Mouse (Mus musculus) A20 (cell line): ENCODE results near the gene Gipc2.

Source experiments
- DNase-seq: peaks from one replicate; pipeline ENCODE4 v3.0.0-alpha.2; 2011; ENCODE audit warnings: low read depth, low spot score

Gipc2 gene

DNA sequence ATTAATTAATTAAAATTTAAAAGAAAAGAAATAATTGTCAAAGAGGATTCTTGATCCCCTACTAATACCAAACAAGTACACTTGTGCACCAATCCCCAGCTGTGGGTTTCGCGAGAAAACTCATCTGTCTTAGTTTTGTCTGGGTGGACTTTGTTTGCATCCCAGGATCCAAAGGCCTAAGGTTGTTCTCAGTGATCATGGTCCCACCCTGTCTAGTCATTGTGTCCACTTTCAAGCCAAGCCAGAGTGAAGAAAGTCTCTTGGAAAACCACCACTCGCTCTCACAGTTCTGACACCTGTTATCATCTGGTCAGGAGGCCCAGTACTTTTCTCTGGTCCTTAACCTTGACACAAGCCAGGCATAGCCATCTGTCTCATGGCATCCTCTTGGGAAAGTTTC is 48.1 kb downstream of the Gipc2 start:
- no peak for DNase-seq

DNA sequence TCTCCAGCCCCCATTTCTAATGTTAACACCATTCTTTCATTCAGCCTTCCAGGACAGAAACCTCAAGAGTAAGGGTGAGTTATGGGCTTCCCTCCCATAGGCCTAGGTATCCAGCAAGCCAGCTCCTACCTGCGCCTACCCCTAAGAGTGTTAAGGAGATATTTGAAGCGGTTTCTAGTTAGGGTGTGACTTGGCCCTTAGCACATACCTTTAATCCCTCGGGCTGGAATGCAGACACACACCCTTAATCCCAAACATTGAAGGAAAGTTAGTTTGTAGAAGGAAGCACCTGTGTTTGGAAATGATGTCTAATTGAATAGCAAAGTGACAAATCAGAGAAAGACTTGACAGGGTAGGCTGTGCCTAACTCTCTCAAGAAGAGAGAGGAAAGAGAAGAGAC is 49.9 kb downstream of the Gipc2 start:
- DNase-seq: no peak

DNA sequence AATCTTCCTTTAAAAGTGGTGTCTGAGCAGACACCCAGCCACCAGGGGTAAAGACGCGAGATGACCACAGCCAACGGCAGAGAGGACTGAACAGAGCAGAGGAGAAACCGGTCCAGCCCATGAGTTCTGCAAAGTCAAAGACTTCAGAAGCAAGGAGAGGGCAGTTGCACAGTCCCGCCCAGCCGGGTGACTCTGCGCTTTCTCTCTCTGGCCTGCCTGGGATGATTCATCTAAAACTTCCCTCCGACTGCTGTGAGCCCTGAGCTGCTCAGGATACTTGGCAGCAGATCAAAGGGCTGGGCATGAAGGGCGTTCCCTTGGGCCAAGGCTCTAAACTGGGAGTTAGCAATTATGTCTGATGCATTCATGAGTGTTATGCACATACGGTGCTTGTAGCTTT is 51.2 kb downstream of the Gipc2 start:
- no peak for DNase-seq

DNA sequence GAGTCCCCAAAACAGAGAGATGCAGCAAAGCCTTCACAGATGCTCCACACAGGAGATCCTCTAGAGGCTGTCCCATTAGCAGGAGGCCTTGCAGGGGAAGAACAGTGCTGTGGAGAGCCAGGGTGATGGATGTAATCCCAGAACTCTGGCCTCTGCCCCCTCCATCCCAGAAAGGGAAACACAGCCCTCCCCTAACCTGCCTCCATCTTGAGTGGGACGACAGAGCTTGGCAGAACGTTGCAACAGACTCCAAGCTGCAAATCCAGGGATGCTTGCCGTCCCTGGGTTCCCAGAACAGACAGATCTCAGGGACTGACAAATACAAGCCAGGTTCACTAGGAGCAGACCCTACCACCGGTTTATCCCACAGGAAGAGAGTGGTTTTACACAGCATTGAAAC is 51.8 kb downstream of the Gipc2 start:
- DNase-seq: no peak

DNA sequence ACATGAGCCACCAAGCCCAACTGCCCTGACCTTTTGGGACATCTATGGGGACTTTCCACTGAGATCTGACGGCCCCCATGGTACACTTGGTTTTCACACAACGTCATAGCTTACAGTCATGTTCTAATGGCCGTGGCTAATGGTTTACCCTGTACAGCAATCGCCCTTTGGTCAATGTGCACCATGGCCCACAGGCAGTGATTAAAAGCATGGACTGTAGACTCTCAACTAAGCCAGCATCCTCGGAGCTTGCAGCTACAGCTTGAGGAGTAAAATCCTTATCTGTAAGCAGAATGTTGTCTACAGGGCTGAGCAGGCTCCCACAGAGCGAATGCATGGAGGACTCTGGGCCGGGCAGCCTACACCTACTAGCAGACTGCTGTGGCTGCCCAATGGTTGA is 52.5 kb downstream of the Gipc2 start:
- DNase-seq: no peak

DNA sequence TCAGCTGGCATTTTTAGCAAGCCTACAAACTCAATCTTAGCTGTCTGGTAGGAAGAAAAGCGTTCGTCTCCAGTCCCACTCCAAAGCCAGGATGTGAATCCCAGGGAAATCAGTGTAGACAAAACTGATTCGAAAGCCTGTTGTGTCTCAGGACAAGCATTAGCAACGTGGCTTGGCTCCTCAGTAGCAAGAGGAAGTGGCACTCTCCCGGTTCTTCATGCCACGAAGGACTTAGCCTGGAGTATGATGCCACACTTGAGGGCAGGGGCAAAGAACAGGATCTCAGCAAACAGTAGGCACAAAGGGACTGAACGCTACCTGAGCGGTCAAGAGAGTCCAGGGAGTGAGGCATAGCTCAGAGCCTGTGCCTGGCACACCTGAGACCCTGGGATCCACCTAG is 53.4 kb downstream of the Gipc2 start:
- no peak for DNase-seq

DNA sequence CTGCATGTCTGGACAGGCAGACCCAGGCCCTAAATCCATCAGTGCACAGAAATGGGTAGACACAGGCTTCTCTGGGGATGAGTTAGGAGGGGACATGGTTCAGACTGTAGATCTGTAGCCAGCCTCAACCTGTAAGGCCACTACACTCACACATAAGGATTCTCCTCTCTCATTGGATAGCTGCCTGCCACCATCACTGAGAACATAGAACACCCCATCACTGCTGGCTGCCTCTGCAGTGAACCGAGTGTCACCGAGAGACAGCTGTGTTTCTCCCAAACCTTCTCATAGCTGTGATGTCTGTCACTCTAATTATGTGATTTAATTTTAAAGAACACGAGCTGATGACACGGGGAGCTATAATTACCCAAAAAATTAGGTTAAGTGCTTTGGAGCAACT is 54.5 kb downstream of the Gipc2 start:
- DNase-seq: no peak

DNA sequence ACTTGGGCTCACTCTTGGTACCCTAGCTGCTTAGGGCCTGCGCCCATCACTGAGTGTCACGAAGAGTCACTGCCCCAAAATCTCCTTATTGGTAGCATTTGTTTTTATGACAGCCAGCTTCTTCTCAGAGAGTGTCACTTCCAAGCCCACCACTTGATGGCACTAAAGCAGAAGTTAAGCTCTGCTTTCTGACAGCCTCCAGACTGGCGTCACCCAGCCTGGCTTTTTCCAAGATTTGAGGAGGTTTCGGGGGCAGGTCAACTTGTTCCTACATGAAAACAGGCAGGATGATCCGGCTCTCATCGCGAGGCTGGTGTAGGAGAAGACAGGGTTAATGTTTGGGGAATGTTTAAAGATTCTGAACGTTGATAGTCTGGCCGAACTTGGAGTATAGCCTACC is 54.9 kb downstream of the Gipc2 start:
- peak; percentile 50 for DNase-seq

DNA sequence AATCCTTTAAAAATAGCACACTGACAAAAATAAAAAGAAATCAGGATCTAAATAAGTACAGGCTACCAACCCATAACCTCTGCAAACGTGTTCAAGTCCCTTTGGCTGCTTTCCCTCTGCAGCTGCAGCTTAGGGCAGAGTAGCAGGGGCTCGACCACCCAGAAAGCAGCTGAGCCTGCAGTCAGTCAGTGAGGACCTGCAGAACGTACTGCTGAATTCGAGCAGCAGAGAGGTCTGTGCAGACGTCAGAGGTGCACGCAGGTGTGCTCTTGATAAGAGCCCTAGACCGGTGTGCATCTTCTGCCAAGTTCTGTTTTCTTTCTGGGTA is 56.8 kb downstream of the Gipc2 start:
- DNase-seq: no peak

DNA sequence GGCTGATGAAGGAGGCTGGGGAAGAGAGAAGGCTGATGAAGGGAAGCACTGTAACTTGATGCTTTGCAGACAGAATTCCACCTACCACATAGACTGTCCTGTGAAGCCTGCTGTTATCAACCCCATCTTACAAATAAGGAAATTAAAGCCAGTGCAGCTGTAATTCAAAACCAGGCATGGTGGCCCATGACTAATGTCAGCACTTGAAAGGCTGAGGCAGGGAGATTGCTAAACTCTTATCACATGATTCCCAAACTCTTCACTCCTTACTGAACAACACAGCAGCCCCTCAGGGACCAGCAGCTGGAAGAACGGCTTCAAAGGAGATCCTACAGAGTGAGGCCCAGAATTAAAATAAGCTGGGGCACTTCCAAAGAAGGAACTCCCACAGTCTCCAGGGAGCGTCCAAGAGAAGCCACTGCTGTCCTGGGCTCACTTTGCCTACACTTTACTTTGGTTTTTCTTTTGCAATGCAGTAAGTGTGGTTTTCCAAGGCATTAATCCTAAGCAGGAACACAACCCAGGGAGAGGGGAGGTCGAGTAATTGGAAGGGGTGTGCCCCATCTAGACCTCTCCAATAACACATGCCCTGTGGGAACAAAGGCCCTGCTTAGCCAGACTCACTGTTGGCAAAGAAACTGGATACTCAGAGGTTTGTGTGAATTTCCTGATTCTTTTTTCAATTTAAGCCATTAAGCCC is 57.3 kb downstream of the Gipc2 start:
- DNase-seq: no peak

DNA sequence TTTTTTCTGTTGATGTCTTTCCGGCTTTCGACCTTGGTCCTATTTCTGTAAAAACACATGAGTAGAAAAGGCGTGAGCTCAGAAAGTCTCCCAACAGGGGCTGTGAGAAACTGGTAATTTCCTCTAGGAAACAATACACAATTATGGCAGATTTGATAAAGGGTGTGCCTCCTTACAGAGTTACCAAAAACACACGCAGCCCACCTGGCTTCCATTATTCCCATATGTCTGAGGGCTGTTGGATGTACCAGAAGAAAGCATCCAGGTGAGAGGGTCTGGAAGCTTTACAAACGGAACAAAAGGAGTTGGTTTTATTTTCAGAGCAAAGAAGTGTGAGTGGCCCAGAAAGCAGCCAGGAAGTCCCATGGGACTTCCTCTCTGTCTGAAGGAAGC is 58.0 kb downstream of the Gipc2 start:
- DNase-seq: no peak

DNA sequence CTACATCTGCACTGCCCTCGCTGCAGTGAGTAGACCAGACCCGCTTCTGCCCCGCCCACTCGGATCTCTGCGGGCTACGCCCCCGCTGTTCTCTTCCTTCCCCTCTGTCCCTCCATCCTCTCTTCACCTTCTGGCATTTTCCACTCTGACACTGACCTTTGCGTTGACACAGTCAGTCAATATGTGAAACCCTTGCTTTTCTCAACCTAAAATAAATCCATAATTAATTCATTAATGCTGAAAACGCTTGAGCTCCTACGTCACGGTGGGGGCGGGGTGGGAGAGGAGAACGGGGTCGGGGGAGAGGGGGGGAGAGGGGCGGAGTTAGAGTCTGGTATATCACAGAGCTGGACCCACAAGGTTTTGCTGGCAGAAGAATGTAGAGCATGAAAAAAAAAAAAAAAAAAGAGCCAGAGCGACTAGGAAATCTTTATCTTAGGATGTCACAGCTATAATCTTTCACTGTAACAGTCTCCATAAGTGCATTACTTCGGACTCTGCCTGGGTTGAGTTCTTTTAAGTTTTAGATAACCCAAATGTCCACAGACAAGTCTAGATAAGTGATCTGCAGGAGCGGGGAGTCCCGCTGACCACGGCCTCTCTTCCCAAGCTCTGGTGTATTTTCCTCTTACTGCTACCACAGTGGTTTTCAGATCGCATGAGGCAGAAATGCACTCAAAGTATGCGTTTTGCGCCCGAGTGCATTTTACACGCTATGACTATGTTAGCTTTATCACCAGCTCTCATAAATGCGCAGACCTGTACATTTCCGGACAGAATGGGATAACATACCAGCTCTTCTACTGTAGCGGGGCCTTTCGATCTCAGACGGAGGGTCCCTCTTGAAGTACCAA is 58.7 kb downstream of the Gipc2 start:
- DNase-seq: no peak

DNA sequence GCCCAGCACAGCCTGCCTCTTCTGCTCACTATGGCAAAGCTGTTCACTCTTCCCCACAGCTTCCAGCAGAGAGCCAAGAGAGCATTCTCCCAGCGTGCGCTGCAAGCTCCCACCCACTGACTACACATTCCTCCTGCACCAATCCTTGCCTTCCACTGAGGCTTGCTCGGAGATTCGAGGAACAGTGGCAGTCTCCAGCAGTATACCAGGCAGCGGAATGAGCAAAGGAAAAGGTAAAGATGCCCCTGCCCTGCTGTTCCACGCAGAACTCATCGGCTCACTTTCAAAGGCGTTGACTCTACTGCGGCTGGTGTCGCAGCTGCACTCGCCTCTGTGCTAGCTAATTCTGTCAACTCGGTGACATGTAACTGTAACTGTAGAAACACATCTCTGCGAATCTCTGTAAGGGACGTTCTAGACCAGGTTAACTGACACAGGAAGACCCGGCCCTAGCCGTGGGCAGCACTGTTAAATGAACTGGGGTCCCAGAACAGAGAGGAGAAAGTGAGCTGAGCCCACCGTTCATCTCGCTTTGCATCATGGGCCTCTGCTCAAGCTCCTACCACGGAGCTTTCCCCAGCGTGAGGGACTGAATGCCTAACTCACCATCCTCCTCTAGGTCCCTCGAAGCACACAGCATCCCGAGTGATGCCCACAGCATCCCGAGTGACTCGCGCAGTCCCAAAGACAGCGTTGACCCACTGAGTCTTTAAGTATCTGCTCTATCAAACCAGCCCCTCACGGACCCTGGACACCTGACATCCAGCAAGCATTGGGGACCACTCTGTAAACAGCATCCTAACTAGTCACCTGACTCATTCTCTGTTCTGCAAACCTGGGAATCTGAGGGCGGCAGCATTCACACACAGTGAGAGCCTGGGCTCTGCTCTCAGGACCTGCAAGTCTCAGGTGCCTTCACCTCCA is 59.5 kb downstream of the Gipc2 start:
- DNase-seq: no peak

DNA sequence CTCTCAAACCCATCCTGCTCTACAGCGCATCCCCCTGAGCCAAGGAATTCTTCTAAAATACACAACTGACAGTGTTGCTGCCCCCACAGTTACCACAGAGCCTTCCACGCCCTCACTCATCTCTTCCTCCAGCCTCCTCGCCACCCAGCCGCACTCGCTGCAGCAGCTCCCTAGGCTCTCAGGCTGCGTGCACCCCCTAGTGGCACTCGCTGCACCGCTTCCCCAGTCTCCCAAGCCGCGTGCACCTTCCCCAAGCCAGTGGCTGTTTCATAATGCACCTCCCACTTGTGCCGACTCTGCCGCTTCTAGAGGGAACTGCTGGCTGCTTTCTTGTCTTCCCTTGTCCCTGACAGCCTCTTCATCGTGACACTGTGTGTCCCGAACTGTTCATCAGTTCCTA is 60.7 kb downstream of the Gipc2 start:
- DNase-seq: peak; percentile 76

DNA sequence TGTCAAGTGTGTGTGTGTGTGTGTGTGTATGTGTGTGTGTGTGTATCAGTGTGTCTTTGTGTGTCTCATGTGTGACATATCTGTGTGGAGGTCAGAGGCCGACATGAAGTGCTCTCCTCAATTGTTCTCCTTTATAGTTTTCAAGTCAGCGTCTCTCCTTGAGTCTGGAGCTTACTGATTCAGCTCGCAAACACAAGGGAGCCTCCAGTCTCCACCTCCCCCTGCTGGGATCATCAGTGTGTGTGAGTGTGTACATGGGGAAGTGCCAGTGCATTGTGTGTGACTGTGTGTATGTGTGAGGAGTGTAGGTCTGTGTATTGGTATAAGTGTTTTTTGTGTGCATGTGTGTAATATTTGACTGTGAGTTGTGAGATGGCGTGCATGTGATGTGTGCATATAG is 62.6 kb downstream of the Gipc2 start:
- DNase-seq: no peak

DNA sequence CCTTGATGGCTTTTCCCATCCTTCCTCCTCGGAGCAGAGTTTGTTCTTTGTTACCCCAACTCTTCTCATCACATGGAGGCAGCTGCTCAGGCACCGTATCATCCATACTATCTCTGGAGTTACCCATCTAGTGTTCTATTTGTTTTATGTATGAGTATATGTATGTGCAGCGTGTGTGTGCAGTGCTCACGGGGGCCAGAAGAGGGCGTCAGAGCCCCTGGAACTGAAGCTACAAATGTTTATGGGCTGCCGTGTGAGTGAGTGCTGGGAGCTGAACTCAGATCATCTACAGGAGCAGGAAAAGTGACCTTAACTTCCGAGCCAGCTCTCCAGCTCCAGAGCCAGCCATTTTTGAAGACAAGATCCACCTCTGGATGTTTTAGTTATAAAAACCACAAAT is 64.6 kb downstream of the Gipc2 start:
- DNase-seq: no peak

DNA sequence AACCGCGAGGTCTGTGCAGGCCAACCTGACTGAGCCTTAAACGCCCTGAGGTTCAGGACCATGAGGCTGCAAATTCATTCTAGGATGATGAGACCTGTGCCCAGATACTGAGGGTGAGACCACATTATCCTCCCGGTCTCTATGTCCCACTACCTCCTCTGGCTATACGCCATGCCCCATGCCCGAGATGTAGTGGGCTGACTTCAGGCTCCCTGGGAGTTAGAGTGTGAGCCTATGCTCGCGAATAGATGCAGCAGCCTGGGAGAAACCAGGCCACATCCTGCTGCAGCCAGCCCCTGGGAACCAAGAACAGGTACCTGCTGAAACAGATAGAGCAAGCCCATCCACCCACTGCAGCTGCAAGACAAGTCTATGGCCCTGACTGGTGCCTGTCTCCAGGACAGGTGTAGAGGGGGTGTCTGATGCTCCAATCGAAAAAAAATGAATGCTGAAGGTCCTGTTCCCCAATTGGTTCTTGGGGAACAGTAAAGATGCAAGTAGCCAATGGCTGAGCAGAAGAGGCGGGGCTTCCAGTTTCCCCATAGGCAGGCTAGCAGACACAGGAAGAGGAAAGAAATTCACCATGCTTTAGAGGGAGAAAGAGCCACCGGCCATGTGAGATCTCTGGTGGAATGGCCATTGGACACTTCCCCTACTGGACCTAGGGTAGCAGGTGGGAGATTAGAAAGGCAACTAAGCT is 65.8 kb downstream of the Gipc2 start:
- DNase-seq: peak; percentile 71

DNA sequence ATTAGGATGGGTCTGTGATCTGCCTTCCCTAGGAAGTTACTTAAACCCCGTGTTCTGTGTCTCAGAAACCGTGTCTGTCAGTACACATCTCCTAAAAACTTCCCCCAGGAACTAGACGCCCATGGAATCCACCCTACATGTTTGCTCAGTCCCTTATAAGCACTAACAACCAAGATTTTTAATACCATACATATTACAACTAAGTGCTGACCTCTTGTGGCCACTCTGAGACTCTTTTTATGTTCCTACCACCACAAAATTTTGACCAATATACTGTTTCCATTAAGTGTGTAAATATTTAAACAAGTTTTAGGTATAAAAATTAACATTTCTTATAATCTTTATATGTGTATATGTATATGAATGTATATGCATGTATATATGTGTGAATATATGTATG is 71.0 kb downstream of the Gipc2 start:
- DNase-seq: peak; percentile 38

DNA sequence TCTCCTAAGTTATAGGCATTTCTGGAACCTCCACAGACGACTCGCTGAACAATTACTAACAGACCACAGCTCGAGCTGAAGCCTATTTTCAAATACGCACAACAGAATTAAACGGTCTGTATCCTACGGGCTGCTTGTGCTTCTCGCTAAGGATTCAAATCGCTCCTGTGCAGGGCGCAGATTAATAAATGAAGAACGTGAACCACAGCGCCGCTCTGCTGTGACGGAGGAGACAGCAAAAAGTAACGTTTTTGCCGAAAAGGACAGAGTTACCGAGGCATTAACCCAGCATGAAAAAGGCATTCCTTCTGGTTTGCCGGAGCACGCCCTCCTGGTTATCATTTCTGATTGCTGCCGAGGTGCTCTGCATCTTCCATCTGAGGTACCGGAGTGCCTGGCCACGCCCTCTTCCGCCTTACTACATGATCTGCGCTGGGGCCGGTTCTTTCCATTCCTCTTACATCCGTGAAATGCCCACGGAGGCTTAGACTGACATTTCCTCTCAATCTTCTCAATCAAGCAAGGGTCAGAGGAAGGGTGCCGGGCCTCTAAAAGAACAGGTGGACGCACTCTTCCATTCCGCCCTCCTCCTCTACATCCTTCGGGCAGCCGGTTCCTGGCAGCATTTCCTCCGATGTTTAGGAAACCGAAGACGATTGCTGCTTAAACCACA is 73.5 kb downstream of the Gipc2 start:
- DNase-seq: no peak

DNA sequence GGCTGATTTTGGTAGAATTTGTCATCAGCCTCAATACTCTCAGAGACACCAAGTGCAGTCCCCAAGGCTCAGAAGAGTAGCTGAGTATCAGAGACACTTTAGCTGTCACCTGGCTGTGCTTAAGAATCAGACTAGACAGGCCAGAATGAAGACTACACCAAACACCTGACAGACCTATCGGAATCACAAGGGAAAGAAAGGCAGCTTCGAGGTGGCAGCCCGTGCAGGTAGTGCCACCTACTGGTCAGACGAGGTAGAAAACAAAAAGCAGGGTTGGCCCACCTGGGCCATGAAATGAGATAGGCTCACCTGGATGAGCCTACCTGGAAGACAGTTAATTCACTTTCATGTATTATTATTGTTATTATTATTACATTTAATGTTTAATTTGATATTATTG is 76.9 kb downstream of the Gipc2 start:
- DNase-seq: peak; percentile 43

DNA sequence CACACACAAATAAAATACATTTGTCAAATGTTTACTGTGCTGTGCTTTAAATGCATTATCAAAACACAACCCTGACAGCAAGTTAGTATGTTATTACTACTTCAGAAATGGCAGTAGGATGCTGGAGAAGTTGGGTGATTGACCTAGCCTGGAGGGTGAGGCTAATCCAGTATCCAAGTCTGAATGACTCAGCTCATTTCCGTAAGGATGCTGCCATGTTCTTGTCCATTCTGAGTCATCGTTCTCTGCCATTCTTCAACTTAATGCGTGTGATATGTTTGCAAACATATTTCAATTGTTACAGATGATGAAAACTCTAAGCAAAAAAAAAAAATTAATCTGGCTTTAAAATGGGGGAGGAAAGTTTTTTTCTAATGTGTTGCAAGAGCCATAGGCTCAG is 84.6 kb downstream of the Gipc2 start:
- DNase-seq: no peak
